Mouse (Mus musculus) B cell, adult 2 months (primary cell): ENCODE measurements around the gene Emd.

Experiments used
- DNase-seq, 2 experiments: peaks; one replicate each; pipeline ENCODE4 v3.0.0; 2022

Emd gene

DNA sequence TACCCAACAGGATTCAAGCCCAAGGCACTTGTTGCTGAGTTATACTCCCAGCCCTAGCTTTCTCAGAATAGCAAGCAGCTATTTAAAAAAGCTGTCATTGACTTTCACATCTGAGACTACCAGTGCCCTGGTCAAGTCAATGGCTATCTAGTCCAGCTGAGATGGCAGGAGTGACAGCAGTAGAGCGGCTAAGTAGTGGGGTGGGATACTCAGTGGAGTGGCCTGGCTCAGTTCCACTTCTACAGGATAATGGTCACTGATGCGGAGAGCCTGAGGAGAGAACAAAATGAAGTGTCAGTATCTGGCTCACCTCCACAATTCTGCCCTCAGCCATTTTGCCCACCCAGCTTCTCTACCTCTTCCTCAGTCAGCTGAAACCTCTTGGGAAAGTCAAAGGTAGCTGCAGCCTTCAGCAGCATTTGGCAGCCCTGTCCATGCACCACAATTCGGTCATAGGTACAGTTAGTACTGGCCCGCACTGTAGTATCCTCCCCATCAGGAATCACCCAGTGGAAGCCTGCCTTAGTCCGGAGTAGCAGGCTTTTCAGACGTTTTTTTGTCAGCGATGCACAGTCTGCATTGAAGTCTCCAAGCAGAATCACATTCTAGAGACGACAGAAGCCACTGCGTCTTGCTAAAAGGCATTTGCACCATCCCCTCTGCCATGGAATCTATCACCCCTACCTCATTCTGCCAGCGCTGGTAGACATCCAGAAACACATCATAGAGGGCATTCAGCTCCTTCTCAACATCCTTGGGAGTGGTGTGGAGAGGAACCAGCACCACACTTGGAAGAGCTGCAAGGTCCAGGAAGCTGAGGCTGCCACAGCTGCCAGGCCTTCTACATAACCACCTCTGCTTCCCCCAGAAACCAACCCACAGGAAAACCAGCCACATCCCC is 19.2 kb downstream of the Emd start:
- no peak for DNase-seq

DNA sequence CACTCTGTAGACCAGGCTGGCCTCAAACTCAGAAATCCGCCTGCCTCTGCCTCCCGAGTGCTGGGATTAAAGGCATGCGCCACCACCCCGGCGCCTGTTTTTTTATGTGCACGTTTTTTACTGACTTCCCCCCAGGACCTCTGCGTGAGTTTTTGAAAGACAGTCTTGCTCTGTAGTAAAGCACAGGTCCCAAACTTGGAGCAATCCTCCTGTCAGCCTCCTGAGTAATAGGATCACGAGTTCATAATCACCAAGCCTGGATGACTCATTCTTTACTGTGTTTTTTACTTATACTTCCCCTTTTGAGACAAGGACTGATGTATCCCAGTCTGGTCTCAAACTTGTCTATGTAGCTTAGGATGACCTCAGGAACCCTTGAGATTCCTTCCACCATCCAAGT is 23.4 kb downstream of the Emd start:
- no peak for DNase-seq

DNA sequence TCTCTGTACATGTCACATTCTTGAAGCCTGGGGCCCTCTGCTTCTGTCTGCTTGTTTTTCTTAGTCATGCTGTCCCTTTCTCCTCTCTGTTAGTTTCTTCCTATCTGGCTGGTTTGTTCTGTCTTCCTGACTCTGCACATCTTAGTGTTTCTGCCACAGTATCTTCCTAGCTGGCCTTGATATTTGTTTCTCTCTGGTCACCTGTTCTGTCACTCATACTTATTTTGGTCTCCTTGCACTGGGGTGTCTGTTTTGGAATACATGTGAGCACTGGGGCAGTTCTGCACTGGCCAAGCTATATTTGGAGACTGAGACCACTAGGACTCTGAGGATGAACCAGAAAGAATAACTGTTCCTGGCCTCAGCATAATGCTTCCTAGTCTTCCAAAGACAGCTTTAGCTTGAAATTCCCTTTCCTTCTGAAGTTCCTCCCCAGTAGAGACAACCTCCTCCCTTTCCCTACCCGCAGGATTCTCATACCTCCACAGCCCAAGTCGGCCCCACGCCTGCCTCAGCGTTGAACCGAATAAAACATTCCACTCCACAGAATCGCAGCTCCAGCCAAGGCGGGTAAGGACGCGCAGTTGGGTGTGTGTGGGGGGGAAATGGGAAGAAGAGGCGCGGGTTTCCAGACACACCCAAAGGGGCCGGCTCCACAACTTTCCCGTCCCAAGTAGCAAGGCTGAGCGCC is 26.7 kb downstream of the Emd start:
- DNase-seq: no peak

DNA sequence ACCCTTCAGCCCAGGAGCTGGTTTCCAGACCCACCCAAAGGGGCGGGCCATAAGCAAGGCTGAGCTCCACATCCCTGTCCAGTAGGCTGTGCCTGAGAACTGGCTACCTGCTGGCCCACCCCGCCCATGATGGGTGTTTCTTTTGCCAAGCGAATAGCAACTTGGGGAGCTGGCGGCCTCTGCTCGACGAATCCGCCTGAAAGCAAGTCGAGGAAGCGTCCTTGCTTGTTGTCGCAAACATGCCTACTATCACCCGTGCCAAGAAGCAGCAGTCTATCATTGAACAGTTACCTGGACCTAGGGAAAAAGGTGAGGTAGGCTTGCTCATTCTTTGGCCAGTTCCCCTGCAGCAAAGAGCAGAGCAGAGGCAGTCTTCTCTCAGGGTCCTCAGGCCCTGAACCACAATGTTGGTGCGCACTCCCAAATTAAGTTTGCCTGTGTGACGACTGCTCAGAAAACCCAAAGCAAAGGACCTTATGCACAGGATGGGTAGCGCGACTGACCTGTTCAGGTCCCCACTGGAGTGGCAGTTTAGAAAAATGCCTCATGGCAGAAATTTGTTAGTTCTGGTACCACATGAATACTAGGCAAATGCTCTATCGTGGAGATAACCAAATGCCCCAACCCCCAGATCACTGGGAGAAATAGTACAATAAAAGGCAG is 27.4 kb downstream of the Emd start, which contains the start of the genes Taz and Dnase1l1:
Taz (plus strand) TSS at position 181 of the 663 bp plus-strand sequence.
Dnase1l1 (minus strand) TSS at position 606 of the 663 bp plus-strand sequence.
- peak; percentile 49 to 59 for DNase-seq

DNA sequence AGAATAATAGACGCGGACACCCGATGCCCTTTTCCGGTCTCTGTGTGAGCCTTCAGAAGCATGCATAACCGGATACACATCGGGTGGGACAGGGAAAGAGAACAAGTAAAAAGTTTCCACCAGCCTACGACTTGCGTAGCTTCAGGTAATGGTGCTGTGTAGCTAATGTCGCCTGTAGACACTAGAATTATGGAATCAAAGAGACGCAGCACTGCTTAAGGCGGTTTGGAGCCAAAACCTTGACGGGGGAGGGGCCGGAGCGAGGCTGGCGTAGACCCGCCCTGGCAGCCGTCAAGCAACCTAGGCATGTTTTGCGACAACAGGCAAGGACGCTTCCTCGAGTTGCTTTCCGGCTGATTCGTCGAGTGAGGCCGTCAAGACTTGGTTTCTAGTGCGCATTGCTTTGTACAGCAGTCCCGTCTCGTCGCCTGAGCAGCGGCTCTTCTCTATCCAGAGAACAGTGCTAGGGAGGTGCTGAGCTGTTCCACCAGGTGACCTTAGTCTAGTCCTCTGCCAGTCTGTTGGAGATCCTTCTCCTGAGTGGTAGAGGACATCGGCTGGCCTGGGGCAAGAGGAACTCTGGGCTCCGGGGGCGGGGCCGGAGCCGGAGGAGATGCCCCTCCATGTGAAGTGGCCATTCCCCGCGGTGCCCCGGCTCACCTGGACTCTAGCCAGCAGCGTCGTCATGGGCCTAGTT is 28.1 kb downstream of the Emd start:
- peak; percentile 80 to 83 for DNase-seq

DNA sequence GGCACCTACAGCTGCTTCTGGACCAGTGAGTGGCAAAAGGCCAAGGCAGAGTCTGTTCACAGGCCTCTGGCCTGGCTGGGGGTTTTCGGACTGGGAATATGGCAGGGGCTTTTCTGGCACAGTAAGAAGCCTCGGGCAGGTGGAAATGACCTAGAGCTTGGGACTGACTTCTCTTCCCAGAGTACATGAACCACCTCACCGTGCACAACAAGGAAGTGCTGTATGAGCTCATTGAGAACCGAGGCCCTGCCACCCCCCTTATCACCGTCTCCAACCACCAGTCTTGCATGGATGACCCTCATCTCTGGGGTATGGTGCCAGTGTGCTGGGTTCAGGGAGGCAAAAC is 28.6 kb downstream of the Emd start:
- peak in 1 of 2 experiments; percentile 37 for DNase-seq

DNA sequence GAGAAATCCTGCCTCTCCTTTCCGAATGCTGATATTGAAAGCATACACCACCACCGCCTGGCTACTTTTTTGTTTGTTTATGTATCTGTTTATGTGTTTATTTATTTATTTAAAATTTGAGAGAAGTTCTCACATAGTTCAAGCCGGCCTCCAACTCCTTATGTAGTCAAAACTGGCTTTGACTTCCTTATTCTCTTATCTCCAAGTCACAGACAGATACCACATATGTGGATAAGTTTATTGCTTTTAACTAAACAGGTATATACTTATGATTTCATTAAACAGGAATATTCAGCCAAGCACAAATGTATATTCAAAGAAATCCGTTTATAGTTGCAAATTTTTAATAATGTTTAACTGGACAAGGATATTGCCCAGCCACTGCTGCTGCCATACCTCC is 38.9 kb downstream of the Emd start:
- no peak for DNase-seq

DNA sequence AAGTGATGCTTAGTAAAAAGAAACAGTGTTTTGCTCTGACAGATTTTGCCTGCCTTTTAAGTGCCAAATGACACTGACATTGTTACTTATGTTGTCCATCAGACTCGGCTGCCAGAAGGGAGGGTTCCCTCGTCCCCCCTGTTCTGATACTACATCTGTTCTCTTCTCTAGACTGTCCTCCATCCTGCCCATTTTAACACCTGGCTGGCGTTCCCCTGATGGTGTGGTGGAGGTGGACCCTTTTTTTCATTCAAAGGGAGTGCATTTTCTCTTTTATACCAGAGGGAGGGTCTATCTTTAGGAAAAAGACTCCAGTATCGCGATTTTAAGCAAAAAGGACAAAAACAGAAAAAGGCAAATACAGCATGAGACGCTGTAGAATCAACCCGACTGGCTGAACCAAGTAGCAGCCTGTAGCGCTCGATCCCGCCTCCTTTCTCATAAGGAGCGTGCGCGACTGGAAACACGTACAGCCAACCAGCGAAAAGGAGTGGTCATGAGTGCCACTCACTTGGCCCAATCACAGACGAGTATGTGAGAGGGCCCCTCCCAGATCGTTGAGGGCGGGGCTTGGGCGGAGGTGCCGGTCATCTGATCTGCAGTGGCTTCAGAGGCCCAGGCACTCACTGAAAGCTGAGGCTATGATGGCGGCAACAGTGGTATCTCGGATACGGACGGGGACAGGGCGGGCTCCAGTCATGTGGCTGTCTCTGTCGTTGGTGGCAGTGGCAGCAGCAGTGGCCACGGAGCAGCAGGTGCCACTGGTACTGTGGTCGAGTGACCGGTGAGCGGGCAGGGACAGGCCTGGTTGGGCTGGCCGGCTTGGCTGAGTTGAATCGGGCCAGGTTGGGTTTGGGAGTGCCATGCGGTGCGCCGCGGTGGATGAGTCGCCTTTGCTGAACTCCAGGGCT is 42.3 kb downstream of the Emd start, which contains the start of gene Atp6ap1:
Atp6ap1 (plus strand) TSS at position 560 of the 911 bp plus-strand sequence.
- peak; percentile 90 to 95 for DNase-seq

DNA sequence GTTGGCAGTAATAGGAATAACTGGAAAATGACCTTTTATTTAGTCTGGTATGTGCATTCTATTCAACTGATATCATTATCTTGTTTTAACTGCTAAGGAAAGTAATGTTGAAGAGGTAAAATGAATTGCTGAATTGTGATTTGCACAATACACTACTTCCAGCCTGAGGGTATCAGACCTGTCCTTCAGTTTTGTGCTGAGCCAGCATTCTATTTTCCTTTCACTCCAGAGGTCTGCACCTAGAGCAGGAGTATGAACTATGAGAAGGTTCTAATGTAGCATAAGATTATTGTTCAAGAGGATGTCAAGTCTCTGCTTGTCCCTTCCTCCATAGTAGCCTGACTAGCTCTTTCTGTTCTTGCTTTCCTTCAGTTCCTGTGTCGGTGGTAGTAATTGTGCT is 43.9 kb downstream of the Emd start:
- no peak for DNase-seq

DNA sequence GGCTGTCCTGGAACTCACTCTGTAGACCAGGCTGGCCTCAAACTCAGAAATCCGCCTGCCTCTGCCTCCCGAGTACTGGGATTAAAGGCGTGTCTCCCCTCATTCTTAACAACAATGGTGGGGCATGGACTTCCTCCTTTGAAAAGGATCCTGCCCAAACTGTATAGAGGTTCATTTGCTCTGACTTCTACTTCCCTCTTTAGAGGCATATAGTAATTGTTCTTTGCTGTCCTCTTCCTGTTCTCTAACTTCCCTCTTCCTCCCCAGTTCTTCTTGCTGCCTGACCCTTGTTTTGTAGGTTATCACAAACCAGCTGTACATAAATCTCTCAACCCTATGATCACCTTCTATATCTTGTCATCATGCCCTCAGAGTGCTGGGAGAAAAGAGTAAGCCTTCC is 45.2 kb downstream of the Emd start:
- peak in 1 of 2 experiments; percentile 22 for DNase-seq

DNA sequence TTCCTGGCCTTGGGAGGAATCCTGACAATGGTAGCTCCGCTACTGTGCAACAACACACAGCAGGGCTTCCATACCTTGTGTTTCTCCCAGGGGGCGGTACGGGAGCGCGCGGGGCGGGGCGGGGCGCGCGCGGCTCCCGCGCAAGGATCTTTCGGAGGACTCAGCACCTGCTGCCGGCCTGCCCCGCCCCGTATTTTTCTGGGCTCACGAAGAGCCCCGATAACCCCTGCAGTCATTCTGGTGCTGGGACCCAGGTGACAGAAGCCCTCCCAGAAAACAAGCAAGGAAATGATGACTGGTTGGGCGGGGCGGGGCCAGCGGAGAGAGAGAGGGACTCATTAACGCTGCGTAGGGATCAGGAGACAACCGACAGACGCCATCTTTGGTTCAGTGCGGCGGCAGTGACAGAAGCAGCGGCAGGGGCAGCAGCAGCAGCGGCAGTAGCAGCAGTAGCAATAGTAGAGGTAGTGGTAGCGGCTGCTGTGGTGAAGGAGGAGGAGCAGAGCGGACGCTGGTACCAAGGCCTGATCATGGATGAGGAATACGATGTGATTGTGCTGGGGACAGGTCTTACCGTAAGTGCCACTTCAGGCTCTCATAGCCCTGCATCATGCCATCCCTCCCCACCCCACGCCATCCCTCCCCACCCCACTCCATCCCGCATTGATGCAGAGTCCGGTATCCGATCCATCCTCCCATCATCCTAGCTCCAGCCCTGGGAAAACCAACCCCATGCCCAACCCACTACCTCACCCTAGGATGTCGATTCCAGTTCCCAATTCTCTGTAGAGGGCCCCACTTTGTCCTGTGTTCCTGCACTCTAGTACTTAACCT is 50.6 kb downstream of the Emd start, which contains the start of gene Gdi1:
Gdi1 (plus strand) TSS at position 132 of the 834 bp plus-strand sequence.
- DNase-seq: peak; percentile 81 to 83
